Mouse (Mus musculus): ENCODE results near the gene Zfp398. TPM values are rescaled to one million over a fixed set of nuclear protein-coding genes. Genes with fewer than 3 reads are reported as not detected.

Gene Zfp398
- 8.2 and 8.9 TPM in 2 replicates for polyA plus RNA-seq (2016; fragmentation: Nextera tagmentation; extraction: Ambion mirVana)

DNA sequence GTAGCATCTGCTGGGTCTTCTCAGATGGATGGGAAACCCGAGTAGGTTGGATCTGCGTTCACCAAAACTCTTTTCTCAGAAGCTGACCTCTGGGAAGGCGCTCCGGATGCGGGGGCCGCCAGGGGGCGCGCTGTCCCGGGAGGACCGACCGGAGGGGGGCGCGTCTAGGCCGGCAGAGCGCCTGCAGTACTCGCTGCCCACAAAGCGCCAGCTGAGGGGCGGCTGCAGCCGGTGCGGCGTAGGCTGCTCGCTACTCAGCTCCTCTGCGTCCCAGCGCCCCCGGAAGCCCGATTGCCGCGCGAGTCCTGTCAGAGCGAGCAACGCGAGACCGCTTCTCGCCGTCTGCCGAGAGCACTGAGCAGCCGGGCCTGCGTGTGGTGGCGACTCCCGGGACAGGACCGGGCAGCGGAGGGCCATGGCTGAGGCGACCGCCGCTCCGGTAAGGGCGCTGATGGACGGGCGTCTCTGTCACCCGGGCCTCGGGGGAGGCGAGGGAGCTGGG is at the start of gene Zfp398:
Zfp398 (plus strand) TSS at position 180 of the 502 bp plus-strand sequence.
- peak within 1 kb of the TSS; percentile 94 for H3K27ac ChIP-seq
- peaks cover 4% of the 10 kb centered on the region; the same call in 1 of the 2 replicates for H3K9me3 ChIP-seq
- peaks cover 5% of the 10 kb centered on the region for H3K36me3 ChIP-seq (replicated peaks)
- 0% methylated on average over 52 of the region's 52 CpGs for WGBS
- peak; percentile 94 for DNase-seq (ENCODE audit: extremely low spot score, low spot score)
- H3K4me1 ChIP-seq: peaks cover 15% of the 10 kb centered on the region
- peak within 1 kb of the TSS; percentile 98 for H3K4me3 ChIP-seq
- H3K27me3 ChIP-seq (ENCODE audit: poor library complexity, severe bottlenecking): no peaks in the 10 kb centered on the region

DNA sequence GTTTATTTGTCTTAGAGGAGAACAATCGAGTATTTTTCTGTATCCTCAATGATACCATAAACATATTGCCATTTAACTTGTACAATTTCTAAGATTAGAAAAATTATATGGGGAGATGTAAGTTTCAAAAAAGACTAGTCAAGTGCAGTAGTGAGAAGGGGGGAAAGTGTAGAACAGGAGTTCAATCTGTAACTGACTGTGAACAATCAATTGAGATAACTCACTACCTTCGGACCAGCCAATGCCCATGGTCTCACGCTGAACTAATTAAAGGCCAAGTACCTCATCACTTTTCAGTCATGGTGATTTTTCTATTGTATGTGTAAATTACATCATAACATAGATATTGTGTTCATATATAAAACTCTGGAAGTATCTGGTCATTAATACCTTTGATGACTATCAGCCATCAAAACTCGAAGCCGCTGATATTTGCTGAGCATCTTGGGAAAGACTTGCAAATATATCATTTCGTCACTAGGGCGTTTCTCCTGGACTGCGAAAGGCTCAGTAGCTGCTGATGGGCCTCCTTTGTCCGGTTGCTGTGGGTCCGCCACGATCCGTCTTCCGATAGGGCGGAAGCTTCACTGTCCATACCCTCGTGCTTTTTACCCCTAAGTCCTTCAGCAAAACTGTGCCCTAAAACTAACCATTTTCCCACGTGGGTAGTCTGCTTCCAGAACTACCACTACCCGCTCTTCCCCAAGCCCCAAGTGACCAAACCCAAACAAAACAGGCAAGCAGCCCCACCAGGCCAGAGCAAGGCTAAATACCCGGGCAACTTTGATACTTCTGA is 47.3 kb upstream of the Zfp398 start:
- Histone ChIP-seq H3K4me1 (peaks cover 9% of the 10 kb centered on the region), H3K36me3 (replicated peaks) (peaks cover 6% of the 10 kb centered on the region; the same call in 1 of the 2 replicates), H3K27ac (peak overlapping the region; percentile 92), H3K9me3 (no peaks in the 10 kb centered on the region), H3K27me3 (ENCODE audit: poor library complexity, severe bottlenecking) (no peaks in the 10 kb centered on the region), H3K4me3 (peak overlapping the region; percentile 54)
- peak; percentile 76 for DNase-seq (ENCODE audit: extremely low spot score, low spot score)
- 2% methylated on average over 18 of the region's 18 CpGs for WGBS

DNA sequence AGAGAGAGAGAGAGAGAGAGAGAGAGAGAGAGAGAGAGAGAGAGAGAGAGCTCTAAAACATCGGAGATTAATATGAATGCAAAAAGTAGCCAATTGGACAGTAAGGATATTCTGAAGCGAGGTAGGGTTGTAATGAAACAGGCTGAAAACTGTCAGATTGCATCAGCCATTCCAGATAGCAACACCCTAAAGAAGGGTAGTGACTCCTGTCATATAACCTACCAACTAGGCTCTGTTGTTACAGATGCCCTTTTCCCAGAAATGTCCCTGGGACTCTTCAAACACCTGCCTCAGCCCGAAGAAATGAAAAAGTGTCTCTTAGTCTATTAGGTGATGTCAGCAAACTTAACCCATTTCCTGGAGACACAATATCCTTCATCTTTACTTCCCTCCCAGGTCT is 46.6 kb upstream of the Zfp398 start:
- Histone ChIP-seq H3K36me3 (replicated peaks) (peaks cover 7% of the 10 kb centered on the region; the same call in 1 of the 2 replicates), H3K4me3 (peak overlapping the region; percentile 54), H3K27me3 (ENCODE audit: poor library complexity, severe bottlenecking) (no peaks in the 10 kb centered on the region), H3K27ac (peak overlapping the region; percentile 92), H3K4me1 (peaks cover 9% of the 10 kb centered on the region), H3K9me3 (no peaks in the 10 kb centered on the region)
- DNase-seq (ENCODE audit: extremely low spot score, low spot score): no peak
- 58% methylated on average over 3 of the region's 3 CpGs for WGBS

DNA sequence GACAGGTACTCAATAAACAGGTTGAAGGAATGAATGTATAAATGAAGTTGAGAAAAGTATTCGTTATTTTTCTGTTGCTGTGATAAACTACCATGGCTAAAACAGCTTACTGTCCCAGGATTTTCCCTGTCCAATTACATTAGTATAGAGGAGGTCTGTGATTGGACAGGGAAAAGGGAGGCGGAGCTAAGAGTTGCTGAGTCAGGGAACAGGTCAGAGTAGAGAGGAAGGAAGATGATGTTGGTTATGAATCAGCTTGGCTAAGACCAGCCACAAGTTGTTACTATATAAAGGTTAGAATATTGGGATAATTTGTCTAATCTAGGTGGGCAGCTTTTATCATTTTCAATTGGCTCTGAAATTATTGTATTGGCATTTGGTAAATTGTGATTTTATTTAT is 44.7 kb upstream of the Zfp398 start:
- H3K27ac ChIP-seq: no peak overlapping the region
- H3K4me3 ChIP-seq: no peak overlapping the region
- 63% methylated on average over 2 of the region's 2 CpGs for WGBS
- no peaks in the 10 kb centered on the region for H3K27me3 ChIP-seq (ENCODE audit: poor library complexity, severe bottlenecking)
- H3K9me3 ChIP-seq: no peaks in the 10 kb centered on the region
- peaks cover 25% of the 10 kb centered on the region for H3K36me3 ChIP-seq (replicated peaks)
- peaks cover 9% of the 10 kb centered on the region for H3K4me1 ChIP-seq
- no peak for DNase-seq (ENCODE audit: extremely low spot score, low spot score)

DNA sequence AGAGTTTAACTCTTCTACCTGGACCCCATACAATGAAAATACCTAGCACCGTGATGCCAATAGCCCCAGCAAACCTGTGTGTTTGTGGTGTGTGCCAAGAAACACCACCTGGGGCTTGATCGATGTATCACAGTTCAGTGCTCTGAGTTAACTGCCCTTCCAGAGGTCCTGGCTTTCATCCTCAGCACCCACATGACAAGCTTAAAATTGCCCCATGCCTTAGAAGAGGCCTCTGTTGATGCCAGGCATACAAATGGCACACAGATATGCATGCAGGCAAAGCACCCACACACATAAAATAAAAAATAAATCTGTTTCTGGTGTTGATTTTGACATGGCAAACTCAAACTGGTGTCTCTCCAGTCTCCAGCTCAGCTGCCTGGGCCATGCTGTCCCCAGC is 42.9 kb upstream of the Zfp398 start:
- H3K27ac ChIP-seq: no peak overlapping the region
- WGBS: 97% methylated on average over 2 of the region's 2 CpGs
- peaks cover 42% of the 10 kb centered on the region for H3K36me3 ChIP-seq (replicated peaks)
- H3K4me3 ChIP-seq: no peak overlapping the region
- no peaks in the 10 kb centered on the region for H3K27me3 ChIP-seq (ENCODE audit: poor library complexity, severe bottlenecking)
- peaks cover 9% of the 10 kb centered on the region for H3K4me1 ChIP-seq
- no peak for DNase-seq (ENCODE audit: extremely low spot score, low spot score)
- no peaks in the 10 kb centered on the region for H3K9me3 ChIP-seq

DNA sequence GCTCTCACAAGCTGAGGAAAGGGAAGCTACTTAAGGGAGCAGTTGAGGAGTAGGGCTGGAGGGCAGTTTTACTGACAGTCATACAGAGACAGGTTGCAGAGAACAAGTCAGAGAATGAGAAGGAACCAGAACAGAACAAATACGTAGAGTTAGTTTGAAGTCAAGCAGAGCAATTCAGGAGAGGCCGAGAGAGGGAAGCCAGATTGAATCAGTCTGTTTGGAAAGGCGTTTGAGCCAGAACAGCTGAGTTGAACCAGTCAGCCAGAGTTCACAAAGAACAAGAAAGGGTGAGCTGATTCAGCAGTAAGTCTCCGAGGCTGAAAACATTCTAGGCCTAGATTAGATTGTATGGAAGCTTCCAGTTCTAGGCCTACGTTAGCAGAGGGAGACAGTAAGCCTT is 42.2 kb upstream of the Zfp398 start:
- Histone ChIP-seq H3K27ac (no peak overlapping the region), H3K36me3 (replicated peaks) (peaks cover 49% of the 10 kb centered on the region), H3K27me3 (ENCODE audit: poor library complexity, severe bottlenecking) (no peaks in the 10 kb centered on the region), H3K9me3 (no peaks in the 10 kb centered on the region), H3K4me1 (peaks cover 9% of the 10 kb centered on the region), H3K4me3 (no peak overlapping the region)
- 88% methylated on average over 5 of the region's 5 CpGs for WGBS
- DNase-seq (ENCODE audit: extremely low spot score, low spot score): no peak

DNA sequence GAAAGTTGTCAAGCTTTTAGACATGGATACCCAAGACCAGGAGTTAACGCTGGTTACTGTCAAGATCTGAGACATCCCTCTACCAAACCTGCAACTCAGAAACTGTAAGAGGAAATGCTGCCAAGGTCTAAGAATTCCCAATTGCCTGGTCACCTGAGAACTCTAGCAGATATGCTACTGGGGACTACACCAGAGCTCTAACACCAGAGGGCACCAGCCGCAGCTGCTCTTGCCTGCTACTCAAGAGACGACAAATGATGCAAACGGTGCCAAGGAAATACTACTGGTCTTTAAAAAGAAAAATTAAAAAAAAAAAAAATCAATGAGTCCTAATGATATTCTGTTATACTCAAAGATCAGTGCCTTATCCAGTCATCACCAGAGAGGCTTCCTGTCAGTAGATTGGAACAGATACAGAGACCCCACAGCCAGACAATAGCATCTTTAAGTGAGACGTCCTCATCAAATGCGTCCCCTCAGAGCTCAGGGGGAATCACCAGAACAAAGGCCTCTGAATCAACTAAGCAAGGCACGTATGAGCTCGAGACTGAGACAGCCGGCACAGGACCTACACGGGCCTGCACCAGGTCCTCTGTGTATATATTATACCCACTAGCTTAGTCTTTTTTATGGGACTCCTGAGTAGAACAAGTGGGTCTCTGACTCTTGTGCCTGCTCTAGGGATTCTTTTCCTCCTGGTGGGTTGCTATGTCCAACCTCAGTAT is 41.2 kb upstream of the Zfp398 start:
- no peak for DNase-seq (ENCODE audit: extremely low spot score, low spot score)
- H3K36me3 ChIP-seq (replicated peaks): peaks cover 59% of the 10 kb centered on the region
- 66% methylated on average over 10 of the region's 10 CpGs for WGBS

DNA sequence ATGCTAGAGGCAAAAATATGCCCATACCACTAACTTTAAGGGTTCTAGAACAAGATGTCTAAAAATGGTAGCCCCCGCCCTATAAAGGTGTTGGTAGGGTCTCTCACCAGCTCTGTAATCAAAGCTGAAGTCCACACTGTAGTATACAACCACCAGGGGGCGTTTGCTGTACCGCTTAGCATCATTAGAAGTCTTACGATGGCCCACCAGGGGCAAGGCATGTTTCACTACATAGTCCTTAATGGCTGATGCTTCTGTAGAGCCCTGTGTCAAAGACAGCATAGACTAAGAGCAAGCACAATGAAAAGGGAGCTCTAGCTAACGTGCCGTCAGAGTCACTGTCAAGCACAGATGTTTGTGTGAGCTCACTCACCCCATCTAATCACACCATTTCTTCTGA is 36.4 kb upstream of the Zfp398 start:
- WGBS: 68% methylated on average over 6 of the region's 6 CpGs
- Histone ChIP-seq H3K27ac (no peak overlapping the region), H3K36me3 (replicated peaks) (peaks cover 98% of the 10 kb centered on the region), H3K9me3 (no peaks in the 10 kb centered on the region), H3K4me1 (no peaks in the 10 kb centered on the region), H3K27me3 (ENCODE audit: poor library complexity, severe bottlenecking) (no peaks in the 10 kb centered on the region), H3K4me3 (no peak overlapping the region)
- DNase-seq (ENCODE audit: extremely low spot score, low spot score): peak; percentile 56

More for the DNA sequence above, 41.2 kb upstream of the Zfp398 start:
- Histone ChIP-seq H3K4me1 (peaks cover under 1% of the 10 kb centered on the region; the same call in 1 of the 2 replicates), H3K27ac (no peak overlapping the region), H3K27me3 (ENCODE audit: poor library complexity, severe bottlenecking) (no peaks in the 10 kb centered on the region), H3K4me3 (no peak overlapping the region), H3K9me3 (no peaks in the 10 kb centered on the region)

DNA sequence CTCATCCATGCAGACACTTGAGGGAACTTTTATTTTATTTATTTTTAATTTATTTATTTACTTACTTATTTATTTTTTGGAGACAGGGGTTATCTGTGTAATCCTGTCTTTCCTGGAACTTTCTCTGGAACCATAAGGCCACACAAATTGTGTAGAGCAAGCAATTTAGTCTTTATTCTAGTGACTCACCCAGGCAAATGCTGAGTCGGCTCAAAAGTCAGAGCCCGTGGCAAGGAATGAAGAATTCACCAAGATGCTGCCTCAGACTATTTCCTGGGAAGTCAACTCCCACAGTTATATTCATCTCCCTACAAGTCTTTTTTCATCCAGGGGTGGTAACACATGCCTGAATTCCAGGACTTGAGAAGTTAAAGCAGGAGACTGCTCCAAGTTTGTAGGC is 29.9 kb upstream of the Zfp398 start:
- WGBS: 91% methylated on average over 2 of the region's 2 CpGs
- Histone ChIP-seq H3K36me3 (replicated peaks) (peaks cover 99% of the 10 kb centered on the region), H3K27ac (no peak overlapping the region), H3K4me3 (no peak overlapping the region), H3K4me1 (peaks cover 12% of the 10 kb centered on the region), H3K9me3 (no peaks in the 10 kb centered on the region), H3K27me3 (ENCODE audit: poor library complexity, severe bottlenecking) (no peaks in the 10 kb centered on the region)
- no peak for DNase-seq (ENCODE audit: extremely low spot score, low spot score)

DNA sequence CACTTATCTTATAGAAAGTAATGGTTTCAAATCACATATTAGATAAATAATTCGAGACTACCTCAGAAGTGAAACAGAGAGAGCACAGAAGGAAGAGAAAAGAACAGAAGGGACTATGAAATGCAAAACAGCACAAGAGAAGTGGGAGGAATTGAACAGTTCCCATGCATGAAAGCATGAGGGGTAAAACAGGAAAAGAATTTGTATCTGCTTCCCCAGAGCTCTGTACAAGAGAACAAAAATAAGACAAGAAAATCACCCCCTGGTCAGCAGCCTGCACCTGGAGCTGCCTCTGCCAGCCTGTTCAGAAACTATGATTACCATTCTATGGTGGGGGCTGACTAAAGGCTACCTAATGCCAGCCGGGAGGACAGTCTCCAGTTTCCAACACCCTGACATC is 28.0 kb upstream of the Zfp398 start:
- Histone ChIP-seq H3K27me3 (ENCODE audit: poor library complexity, severe bottlenecking) (no peaks in the 10 kb centered on the region), H3K4me3 (no peak overlapping the region), H3K36me3 (replicated peaks) (peaks cover 81% of the 10 kb centered on the region), H3K27ac (no peak overlapping the region), H3K4me1 (peaks cover 29% of the 10 kb centered on the region), H3K9me3 (no peaks in the 10 kb centered on the region)
- no peak for DNase-seq (ENCODE audit: extremely low spot score, low spot score)
- 90% methylated on average over 2 of the region's 2 CpGs for WGBS

DNA sequence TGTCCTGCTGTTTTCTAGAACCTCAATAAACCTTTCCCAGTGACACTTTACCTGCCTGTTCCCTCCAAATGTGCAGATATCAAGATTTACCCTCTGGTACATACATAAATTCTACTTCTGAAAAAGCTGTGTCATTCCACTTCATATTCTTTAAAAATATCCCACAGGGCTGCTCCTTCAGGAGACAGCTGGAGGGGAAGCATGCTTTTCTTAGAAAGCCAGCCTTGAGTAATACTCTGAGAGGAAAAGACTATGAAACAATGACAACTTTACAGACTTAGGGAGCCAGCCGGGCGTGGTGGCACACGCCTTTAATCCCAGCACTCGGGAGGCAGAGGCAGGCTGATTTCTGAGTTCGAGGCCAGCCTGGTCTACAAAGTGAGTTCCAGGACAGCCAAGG is 26.9 kb upstream of the Zfp398 start:
- no peaks in the 10 kb centered on the region for H3K27me3 ChIP-seq (ENCODE audit: poor library complexity, severe bottlenecking)
- H3K36me3 ChIP-seq (replicated peaks): peaks cover 70% of the 10 kb centered on the region
- no peak for DNase-seq (ENCODE audit: extremely low spot score, low spot score)
- no peaks in the 10 kb centered on the region for H3K9me3 ChIP-seq
- no peak overlapping the region for H3K27ac ChIP-seq
- 93% methylated on average over 5 of the region's 5 CpGs for WGBS
- H3K4me3 ChIP-seq: no peak overlapping the region
- H3K4me1 ChIP-seq: peaks cover 29% of the 10 kb centered on the region

DNA sequence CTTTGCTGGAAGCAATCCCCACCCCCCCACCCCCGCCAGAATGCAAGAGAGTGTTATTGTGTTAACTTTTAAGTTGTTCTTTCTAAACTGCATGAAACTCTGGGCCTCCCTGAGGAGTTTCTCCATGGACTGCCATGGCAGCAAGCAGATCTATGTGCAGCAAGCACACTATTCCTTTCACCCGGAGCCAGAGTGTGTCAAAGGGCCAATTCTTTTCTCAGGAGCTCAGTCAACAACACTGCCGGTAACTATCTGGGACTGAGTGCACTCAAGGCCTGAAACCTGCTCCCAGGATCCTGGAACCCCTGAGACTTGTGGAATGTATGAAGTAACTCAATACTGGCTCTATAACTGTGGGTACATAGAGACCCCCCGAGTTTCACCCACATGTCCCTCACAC is 26.4 kb upstream of the Zfp398 start:
- Histone ChIP-seq H3K27me3 (ENCODE audit: poor library complexity, severe bottlenecking) (no peaks in the 10 kb centered on the region), H3K27ac (no peak overlapping the region), H3K9me3 (no peaks in the 10 kb centered on the region), H3K4me3 (no peak overlapping the region), H3K36me3 (replicated peaks) (peaks cover 65% of the 10 kb centered on the region), H3K4me1 (peaks cover 30% of the 10 kb centered on the region)
- DNase-seq (ENCODE audit: extremely low spot score, low spot score): no peak
- WGBS: 93% methylated on average over 4 of the region's 4 CpGs

DNA sequence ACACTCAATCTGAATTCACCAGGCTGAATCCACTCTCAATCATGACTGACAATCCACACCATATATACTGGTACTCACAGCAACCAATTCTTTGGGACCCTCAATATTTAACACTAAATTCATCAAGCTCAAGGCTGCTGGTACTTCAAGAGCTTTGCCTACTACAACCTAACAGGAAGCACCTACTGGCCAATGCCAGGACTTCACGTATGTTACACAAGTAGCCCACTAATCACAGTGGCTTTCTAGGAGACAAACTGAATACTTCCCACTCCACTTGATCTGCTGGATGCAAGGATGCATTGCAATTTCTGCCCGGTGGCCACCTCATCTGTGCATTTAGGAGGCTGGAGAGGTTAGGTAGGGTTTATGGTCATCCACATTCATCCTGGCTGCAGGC is 25.3 kb upstream of the Zfp398 start:
- no peak overlapping the region for H3K27ac ChIP-seq
- no peak for DNase-seq (ENCODE audit: extremely low spot score, low spot score)
- H3K27me3 ChIP-seq (ENCODE audit: poor library complexity, severe bottlenecking): no peaks in the 10 kb centered on the region
- H3K4me3 ChIP-seq: peak overlapping the region; percentile 77; the same call in 1 of the 2 replicates
- no peaks in the 10 kb centered on the region for H3K9me3 ChIP-seq
- WGBS: 90% methylated on average over 2 of the region's 2 CpGs
- peaks cover 34% of the 10 kb centered on the region for H3K4me1 ChIP-seq
- H3K36me3 ChIP-seq (replicated peaks): peaks cover 53% of the 10 kb centered on the region
